Mouse (Mus musculus) liver, postnatal 0 days (tissue): ENCODE results near the gene Slbp.

Source experiments
- CTCF ChIP-seq: sonication (generic); IDR thresholded peaks from 2 replicates; pipeline ENCODE4 v1.5.1; 2016; ENCODE audit warnings: antibody characterized with exemption, low read depth
- EP300 ChIP-seq: IDR thresholded peaks from 2 replicates; pipeline ENCODE4 v1.6.1; 2016; ENCODE audit warnings: antibody characterized with exemption, low read depth, mild to moderate bottlenecking

DNA sequence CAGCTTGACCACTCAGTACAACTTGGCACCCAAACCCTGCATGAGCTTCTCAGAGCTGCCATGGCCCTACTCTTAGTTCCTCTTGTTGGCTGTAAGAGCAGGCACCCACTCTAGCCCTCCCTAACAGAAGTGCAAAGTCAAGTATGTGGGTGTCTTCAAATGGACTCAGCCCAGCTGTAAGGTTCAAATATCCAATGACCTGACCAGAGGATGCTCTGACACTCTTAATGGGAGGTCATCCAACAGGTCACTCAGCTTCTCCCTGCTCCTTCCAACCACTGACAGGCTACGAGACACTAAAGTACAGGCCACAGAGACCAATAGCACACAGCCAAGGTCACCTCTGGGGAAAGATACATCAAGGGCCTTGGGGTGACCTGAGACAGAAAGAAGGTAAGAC, 43.1 kb downstream of the Slbp start:
- TF ChIP-seq EP300 (no peak), CTCF (no peak)
